Mouse (Mus musculus): Measurements from ENCODE around the gene Pou6f2. TPM values are rescaled to one million over a fixed set of nuclear protein-coding genes. Genes with fewer than 3 reads are reported as not detected.

The Pou6f2 gene
- polyA plus RNA-seq (2015; fragmentation: Nextera tagmentation; extraction: Ambion mirVana): 6.2 and 7.1 TPM in 2 replicates

DNA sequence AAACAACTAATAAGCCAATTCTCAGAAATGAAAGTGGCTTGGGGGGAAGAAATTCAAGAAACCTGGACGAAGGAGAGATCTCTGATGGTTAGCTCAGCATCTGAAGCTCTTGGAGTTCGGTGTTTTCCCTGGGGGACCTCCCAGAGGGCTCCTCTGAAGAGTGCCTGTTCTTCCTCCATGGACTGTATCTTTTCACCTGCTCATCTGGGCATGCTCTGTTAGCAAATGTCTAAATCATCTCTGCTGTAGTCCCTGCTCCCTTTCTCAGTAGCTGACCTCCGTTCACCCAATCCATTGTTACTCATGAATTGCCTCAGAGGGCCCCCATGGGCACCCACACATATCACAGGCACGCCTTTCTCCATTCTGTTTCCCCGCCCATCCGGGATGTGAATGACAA lies at the start of gene Pou6f2:
TSS of gene Pou6f2 (minus strand) at position 101 of the 400 bp plus-strand sequence.

All from neural tube, postnatal 0 days (tissue).